Mouse (Mus musculus) spleen, adult 2 months (tissue): ENCODE measurements at regions not wholly inside any gene's neighbourhood (a gene's known extent, or its start where the extent isn't known, plus 50 kb on each side); places are given as distances from the start of the nearest gene placed in this dataset.

Source experiments
- CTCF ChIP-seq: fragments of 200-500 bp; IDR thresholded peaks from 2 replicates; pipeline ENCODE4 v1.5.1; 2011; ENCODE audit warnings: mild to moderate bottlenecking, inconsistent platforms; ENCODE audit not compliant: insufficient read depth, insufficient read length, insufficient replicate concordance; ENCODE audit errors: extremely low read depth
- POLR2A ChIP-seq: fragments of 200-500 bp; IDR thresholded peaks from 2 replicates; pipeline ENCODE4 v1.6.1; 2011; ENCODE audit warnings: low read depth, low read length, inconsistent platforms

DNA sequence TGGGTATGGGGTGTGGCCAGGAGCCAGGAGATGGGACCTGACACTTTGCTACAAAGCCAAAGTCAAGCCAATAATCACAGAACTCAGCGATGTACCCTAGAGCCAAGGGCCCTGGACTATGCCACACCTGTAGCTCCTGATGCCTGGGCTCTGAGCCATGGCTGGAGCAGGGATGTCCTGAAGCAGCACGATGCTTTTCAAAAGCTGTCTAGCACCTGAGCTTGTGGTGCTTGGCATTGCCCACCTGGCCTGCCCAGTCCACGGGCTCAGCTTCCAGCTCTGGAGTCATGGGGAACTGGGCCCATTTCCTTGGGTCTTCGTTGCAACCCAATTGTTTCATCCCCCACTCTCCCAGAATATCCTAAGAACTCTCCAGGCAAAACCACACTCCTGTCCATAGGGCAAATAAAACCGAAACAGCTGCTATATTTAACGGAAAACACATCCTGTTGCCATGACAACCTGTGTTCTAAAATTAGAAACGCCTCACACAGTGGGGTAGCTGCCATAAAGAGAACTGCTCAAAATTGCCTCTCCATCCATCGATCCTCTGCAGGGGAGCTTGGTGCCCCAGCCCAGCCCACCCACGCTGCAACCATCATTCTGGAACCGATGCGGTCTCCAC is 102.2 kb downstream of the Ndufa10 start:
- no peak for TF ChIP-seq CTCF
- no peak for TF ChIP-seq POLR2A
